Mouse (Mus musculus) urinary bladder, adult 2 months (tissue): ENCODE measurements around the gene Emc10. TPM values are rescaled to one million over a fixed set of nuclear protein-coding genes. Genes with fewer than 3 reads are reported as not detected.

Experiments
- DNase-seq: peaks from one replicate; pipeline ENCODE4 v3.0.0; 2022; ENCODE audit warnings: low spot score
- polyA plus RNA-seq: library from polyadenylated mRNA; depleted of rRNA; stranded (reverse); fragments of >200 nt; gene quantifications from 2 replicates; pipeline ENCODE4 v1.2.3, GENCODE M21; 2012; rRNA removed

The Emc10 gene
- polyA plus RNA-seq = 127 TPM in 2 replicates

DNA sequence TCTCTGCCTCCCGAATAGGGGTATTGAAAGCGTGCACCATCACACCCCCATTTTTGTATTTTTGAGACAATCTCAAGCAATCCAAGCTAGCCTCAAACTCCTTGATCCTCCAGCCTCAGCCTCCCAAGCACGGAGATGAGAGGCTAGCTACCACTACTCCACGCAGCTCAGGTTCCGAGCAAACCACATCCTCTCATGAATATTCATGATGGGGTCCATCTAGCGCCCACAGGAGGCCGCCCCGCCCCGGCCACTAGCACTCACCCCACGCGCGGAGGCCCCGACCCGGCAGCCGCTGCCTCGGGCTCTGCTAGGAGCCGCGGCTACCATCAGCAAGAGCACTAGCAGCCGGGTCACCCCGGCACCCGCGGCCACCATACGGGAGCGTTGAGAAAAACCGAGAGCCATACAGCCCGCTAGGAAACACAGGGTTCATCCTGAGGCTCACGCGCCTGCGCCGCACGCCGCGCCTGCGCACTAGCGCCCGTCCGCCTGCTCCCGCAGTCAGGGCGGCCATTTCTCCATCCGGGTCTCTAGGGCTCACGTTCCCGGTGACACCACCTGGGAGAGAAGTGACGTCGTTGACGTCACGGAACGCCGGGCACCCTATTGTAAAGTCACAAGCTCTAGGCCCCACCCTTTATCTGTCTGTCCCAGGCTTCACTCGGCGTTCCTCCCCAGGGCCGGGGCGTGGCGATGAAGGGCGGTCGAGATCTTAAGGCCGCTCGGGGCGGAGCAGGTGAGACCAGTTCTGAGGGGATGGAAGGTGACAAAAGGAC lies at the start of gene Emc10, which contains the start of gene Fam71e1:
Gene Emc10, minus strand, starts transcription at position 538 of the 779 bp plus-strand sequence.
Gene Fam71e1, plus strand, starts transcription at position 590 of the 779 bp plus-strand sequence.
- peak; percentile 98 for DNase-seq

DNA sequence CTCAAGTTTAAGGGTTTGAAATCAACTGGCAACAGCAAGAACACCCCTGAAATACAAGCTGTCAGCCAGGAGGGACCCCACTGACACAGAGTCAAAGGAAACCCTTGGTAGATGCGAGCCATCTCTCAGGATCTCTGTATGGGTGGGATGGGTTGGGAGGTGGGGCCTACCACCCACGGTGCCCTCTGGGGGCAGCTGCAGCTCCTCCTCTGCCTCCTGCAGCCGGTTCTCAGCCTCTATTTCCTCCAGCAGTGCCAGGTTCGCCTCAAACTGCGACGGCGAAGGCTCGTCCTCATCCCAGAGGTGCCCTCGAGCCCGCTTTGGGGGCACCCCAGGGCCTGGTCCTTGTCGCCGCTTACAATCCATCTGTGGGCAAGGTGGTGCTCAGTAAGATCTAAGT lies 46.7 kb upstream of the Emc10 start:
- no peak for DNase-seq

DNA sequence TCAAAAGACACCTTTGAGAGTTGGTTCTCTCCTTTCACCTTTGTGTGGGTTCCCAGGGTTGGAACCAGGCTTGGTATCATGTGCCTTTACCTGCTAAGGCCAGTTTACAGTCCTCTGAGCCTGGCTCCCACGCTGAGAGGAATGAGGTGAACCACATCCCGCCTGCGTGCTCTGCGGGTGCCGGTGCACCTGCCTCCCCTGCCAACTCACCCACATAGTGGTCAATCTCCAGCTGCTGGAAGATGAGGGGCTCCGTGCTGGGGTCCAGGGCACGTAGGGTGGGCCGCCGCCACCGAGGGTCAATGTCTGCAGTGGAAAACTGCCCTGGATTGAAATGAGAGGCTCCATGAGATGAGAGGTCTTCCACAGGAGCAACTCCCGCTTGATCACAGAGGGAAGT lies 46.2 kb upstream of the Emc10 start:
- no peak for DNase-seq

DNA sequence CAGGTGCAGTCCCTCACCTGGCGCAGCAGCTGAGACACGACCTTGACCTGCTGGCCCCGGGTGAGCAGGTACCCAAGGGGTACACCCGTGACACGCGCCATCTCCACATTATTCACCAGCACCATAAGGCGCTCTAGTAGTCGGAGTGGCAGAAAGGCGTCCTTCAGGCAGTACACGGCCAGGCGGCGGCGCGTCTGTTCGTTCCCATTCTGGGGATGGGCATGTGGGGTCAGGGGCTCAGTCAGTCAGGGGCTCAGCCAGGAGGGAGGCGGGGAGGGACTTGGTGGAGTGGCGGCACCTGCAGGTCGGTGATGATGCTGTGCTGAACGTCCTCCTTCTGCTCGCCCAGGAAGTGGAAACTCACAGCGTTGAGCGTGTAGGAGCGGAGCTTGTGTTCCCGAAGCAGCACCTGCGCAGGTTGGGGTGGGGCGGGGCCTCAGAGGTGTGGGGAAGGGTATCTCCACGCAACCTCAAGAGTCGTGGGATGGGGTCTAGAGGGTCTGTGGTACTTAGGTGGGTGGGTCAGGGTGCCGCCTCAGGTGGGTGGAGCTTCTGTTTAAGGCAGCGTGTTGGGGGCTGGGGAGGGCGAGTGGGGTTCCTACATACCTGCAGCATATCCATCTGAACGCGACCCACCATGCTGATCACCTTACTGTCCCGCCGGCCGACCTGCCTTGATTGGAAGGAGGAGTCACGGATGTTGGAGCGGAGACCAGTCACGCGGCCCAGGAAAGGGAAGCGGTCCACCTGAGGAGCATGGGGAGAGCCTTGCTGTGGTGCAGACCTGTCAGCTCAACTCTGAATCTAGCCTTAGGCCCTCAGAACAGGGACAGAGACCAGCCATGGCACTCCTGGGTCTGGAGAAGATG lies 42.7 kb upstream of the Emc10 start:
- DNase-seq = no peak

DNA sequence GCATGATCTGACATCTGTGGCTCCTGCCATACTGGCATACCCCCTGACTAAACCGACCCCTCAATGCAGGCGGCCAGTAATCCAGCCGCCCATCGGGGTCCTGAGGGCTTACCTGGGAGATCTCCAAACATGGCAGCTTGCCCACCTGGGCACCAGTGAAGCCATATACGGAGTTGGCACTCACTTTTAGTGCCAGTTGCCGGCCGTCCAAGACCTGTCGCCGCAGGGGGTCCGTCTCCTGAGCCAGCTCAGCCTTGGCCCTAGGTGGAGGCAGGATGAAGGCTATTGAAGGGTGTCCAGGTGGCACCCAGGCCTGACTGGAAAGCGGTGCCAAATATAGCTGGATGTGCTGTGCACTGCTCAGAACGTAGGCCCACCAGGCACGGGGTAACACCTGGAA lies 41.2 kb upstream of the Emc10 start:
- no peak for DNase-seq

DNA sequence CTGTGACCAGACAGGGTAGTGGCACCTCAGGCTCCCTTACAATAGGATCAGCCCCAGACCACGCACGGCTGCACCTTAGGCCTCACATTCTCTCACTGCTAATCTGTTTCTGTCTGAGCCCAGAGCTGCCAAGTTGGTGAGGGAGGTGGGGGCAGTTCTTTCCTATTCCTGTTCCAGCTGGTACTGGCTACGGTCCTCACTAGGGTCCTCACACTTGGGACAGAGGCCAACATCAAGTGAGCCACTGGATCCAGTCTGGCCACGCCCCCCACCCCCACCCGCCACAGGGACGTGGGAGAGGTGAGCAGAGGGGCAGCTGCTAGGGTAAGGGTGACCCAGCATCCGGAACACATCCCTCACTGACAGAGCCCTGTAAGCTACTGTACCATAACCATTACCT lies 40.7 kb upstream of the Emc10 start:
- no peak for DNase-seq

DNA sequence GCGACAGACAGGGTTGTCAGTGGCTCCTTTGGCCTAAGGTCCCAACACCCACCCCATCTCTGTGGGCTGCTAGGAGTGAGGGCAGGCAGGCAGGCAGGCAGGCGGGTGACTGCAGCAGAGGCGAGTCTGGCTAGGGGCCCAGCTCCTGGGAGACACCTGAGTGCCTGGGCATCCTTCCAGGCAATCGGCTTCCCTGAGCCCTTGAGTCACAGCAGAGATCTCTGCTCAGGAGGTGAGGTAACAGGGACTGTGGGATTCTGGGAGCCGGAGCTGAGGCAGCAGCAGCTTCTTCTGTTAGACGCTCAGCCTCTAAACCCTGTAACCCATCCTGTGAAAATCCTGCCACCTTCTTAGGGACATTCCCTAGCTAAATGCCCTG lies 40.2 kb upstream of the Emc10 start:
- DNase-seq = no peak

DNA sequence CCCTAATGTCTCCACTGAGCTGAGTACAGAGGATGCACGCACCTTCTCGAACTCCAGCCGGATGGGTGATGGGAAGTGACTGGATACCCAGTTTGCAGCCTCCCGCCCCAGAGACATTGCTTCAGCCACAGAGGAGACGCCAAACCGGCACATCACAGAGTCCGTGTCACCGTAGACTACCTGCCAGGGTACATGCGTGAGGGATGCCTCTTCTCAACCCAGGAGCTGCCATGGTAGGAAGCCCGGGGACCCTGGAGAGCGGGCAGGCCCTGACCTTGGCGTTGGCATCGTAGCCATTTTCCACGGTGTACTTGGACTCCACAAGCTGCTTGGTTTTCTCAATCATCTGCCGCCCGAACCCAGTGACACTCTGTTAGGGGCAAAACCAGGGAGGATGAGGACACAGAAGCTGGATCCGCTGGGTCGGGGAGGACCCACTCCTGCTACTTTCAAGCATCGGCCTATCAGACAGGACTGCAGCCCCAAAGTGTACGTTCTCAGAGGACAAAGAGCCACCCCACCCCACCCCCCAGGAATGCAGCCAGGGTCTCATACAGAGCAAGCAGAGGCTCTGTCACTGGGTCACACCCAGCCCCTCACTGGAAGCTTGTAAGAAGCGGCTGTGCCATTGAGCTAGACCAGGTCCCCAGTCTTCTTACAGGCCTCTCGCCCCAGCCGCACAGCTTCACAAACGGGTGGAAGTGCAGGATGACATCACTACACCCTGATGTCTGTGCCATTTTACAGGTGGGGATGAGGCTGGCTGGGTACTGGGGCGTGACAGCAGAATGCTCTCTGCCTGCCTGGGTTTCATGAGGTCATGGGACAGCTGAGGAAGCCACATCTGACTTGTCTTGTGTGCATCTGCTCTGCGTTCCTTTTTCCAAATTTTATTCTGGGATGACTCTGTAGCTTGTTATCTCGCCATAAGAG lies 39.6 kb upstream of the Emc10 start:
- no peak for DNase-seq

DNA sequence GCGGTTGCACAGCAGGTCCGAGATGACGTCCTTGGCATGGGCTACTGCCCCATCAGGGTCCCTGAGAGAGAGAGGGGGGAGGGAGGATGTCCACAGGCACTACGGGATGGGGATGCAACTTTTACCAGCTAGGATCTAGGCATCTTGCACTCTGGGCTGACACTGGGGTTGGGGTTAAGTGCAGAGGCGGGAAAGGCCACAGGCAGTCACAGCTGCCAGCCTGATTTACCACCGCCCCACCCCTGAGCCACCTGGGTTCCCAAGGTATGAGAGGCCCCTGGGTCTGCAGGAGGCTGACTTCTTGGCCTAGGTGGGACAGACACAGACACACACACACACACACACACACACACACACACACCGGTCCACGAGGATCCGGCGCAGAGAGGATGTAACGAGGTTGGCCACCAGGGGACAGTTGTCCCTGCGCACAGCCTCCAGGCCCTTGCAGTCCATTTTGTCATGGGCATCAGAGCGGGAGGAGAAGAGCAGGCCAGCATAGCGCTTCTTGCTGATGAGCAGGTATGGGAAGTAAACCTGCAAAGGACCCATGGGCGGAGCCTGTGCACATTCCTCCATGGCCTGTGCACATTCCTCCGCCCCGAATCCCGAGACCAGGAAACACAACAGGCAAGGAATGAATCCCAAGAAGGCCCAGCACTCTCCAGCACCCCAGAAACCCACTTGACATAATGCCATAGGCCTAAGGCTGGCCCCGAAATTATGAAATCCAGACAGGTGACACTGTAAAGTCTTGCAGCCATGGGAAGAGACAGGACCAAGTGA lies 38.5 kb upstream of the Emc10 start:
- no peak for DNase-seq

DNA sequence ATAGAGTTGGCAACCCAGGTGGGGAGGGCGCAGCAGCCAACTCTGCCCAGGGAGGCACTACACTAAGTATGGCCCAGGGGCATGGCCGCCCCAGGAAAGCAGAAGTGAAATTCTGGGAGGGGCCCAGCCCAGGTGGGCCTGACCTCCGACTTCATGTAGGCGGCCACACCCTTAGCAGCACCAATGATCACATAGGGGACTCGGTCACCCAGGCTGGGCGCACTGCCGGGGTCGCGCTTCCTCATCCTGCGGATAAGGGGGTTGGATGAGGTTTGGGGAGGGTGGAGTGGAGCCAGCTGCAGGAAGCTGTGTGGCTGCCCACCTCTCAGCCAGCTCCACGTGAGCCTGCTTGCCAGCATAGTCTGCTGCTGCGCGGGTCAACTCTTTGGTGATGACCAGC lies 37.9 kb upstream of the Emc10 start:
- no peak for DNase-seq

DNA sequence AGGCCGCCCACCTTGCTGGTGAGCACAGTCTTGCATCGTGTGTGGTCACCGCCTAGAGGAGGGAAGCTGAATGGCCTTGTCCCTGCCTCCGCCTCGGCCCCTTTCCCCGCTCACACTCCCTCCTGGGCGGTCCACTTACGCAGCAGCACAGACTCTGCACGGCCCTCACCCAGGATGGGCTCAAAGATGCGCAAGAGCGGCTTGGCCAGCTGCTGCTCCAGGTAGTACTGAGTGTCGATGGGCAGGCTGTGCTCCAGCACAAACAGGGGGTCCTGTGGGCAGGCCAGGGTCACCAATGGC lies 37.4 kb upstream of the Emc10 start:
- DNase-seq = no peak

DNA sequence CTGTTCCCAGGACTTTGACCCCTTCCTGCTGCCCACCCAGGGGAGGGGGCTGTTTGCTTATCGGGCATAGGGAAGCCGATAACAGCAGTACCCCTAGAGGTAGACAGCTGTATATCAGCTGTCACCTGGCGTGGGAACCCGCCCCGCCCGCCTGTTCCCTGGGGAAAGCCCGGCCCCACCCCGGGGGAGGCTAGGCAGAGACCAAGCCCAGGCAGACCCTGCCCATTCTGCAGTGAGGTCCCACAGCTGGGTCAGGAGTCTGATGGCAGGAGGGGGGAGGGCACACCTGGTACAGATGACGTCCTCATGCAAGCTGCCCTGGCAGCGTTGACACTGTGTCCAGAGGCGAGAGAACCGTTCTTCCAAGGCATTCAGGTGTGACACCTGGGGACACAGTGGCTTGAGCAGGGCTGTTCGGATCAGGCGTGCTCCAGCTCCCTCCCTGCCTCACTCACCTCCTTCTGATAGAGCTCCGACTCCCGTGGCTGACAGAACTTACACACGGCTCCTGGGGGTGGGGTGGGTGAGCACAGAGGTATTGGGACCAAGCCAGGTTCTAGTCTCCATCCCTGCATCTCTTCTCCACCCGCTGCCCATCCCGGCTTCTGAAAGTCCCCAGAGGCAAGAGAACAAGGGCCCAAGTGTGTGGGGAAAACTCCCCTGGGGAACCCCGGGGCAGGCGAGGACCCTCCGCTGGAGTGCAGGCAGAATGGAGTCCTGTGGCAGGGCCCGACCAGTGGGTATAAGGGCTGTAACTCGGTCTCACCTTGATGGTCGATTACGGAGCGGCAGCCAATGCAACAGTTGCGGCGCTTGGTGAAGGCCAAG lies 36.8 kb upstream of the Emc10 start:
- no peak for DNase-seq

DNA sequence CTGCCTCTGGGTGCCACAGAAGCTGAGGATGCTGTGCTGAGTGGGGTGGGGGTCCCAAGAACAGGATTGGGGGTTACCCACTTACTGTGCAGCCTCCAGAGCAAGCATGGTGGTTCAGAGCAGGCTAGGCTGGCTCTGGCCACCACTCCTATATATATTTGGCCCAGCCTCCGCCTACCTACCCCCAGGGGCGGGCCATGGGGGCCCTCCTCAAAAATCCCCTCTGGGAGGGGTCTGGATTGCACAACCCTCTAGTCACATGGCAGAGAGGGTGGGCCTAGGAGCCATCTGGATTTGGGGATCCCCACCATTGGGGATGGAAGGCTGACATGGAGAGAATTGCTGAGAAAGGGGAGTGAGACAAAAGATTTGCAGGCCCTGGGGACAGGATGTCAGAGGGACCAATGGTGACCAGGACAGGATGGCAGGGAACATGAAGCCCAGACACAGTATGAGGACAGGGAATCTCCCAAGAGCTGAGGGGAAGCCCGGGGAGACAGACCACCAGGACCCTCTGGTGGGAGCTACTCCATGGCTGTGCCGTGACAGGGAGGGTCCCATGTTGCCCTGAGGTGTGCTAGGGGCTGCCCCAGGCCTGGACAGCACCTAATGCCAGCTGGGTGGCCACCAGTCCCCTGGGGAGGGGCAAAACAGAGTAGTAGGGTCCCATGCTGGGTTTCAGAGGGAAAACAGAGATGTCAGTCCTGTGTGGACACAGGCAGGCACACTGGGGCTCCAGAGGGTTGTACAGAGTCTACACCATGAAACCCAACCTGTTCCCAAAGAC lies 35.8 kb upstream of the Emc10 start, which contains the start of gene Spib:
Gene Spib, minus strand, starts transcription at position 126 of the 787 bp plus-strand sequence.
- DNase-seq = no peak

DNA sequence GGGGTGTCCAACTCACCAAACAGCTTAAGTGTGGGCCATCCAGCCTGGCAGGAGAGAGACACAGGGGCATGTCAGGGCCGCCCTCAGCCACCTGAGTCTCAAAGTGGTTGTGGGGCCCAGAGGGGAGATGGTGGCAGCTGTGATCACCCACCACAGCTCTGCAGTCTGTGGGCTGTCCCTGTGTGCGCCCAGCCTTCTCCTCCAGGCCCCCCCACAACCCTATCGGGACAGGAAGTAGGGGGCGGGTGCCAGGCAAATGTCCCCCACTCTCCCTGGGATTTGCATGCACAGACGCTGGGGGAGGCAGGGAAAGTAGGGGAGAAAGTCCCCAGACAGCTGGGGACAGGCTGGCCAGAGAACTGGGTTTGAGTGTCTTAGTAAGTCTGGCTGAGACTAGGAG lies 34.9 kb upstream of the Emc10 start:
- no peak for DNase-seq

DNA sequence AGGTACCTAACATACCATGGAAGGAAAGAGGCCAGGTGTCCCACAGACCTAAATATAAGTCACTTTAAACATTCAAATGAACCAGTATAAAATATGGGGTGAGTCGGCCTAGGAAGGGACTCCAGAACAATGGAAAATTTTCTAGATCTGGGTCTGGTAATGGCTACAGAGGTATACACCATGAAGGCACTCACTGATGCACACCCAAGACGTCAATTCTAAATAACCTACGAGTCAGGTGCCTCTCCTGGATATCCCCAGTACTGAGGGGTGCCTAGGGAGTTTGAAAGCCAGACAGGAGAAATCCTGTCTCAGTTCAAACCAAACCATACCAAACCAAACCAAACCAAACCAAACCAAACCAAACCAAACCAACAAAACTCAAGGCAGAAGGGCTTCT lies 34.2 kb upstream of the Emc10 start:
- DNase-seq = no peak

DNA sequence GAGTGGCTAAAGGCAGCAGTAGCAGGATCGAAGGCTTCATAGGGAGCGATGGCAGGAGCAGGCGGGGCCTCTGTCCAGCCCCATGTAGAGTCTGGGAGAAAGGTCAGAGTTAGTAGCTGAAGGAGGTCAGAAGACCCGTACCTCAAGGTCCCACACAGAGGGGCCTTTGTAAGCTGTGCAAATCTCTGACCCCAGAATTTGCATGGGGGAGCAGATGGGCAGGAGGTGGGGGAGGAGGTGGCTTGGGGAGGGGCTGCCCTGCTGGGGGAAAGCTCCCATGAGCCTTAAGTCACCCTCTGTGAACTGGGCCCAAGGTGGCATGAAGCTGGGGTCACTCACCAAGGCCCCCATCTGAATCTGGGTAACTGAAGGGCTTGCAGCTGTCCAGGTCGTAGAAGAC lies 33.2 kb upstream of the Emc10 start:
- no peak for DNase-seq

DNA sequence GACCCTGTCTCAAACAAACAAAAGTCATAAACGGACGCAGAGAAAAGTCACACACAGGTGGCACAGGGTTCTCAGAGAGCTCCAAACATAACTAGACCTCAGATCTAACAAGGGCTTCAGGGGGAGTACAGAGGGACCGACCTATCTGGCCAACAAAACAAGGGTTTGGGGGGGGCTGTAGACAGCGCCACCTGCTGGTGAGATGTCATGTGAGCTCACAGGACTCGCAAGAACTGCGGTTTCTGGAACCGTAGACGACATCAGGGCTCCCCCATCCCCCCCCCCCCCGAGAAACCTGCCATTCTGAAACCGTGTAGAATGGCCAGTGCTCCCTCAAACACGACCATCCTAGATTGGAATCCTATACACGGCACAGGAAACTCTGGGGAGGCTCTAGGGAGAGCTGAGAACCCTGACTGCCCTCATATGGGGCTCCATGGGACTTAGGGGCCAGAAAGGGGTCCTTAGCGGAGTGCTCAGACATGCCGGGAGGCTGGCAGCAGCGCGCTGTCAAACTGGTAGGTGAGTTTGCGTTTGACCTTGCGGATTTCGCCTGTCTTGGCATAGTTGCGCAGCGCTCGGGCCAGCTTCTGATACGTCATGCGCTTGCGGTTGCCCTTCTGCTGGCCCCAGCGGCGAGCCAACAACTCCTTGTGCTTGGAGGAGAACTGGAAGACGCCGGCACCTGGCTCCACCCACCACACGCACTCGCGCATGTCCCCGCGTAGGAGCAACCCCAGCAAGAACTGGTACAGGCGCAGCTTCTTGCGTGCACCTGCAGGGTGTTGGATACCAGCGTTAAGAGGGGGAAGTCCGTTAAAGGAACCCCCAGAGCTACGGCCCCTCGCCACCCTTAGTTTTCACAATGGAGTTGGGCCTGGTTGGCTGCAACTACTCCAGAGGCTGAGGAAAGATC lies 31.4 kb upstream of the Emc10 start:
- DNase-seq = no peak

DNA sequence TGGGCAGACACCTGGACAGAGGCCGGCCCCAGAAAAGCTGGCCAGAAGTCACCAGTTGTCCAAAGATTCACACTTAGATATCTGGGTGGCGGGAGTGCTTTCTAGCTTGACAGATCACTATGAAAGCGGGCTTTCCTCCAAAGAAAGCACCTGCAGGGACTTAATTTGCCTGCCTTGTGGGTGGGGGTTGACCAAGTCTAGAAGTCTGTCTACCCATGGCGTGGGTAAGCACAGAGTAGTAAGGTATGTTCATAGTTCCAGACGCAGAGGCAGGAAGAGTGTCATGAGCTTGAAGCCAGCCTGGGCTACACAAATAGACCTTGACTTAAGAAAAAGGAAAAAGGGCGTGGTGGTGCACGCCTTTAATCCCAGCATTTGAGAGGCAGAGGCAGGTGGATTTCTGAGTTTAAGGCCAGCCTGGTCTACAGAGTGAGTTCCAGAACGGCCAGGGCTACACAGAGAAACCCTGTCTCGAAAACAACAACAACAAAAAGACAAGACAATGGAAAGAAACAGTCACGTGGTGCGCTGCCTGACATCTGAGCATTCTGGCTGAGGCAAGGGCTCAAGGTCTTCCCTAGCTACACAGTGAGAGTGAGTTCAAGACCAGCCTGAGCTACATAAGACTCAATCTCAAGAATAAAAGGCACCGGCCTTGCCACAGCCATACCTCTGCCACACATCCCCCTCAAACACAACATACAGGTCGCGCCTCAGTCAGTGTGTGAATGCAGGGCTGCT lies 30.3 kb upstream of the Emc10 start:
- no peak for DNase-seq
